Mouse (Mus musculus): ENCODE data around the gene Pds5b. TPM values are rescaled to one million over a fixed set of nuclear protein-coding genes. Genes with fewer than 3 reads are reported as not detected.
"Not testable (repeated sequence)": the region's sequence is repeated elsewhere in the genome, so short reads cannot be mapped to it uniquely, and the experiment has no call there.

Pds5b gene
- polyA plus RNA-seq, 1 experiment from 2014 or later = 39.4 TPM

- H3K4me3 ChIP-seq = peak overlapping the region; percentile 95
- H3K36me3 ChIP-seq (replicated peaks) = peaks cover 33% of the 10 kb centered on the region
- no peaks in the 10 kb centered on the region for H3K27me3 ChIP-seq (ENCODE audit: poor library complexity, severe bottlenecking)
- under 1% methylated on average over 52 of the region's 52 CpGs for WGBS
- peaks cover 9% of the 10 kb centered on the region for H3K4me1 ChIP-seq
- DNase-seq (ENCODE audit: extremely low spot score, low spot score) = peak; percentile 93
- no peaks in the 10 kb centered on the region for H3K9me3 ChIP-seq
- peak overlapping the region; percentile 92 for H3K27ac ChIP-seq
Measured at GRCm38 (mm10) chr5:150665132-150665954, 8.2 kb upstream of the Pds5b start.

- Histone ChIP-seq H3K36me3 (replicated peaks) (peaks cover 24% of the 10 kb centered on the region), H3K27ac (peak within 1 kb of the TSS; percentile 92), H3K4me3 (peak within 1 kb of the TSS; percentile 95)
- 91% methylated on average over 9 of the region's 9 CpGs for WGBS
- not testable (repeated sequence) for H3K4me1 ChIP-seq; DNase-seq (ENCODE audit: extremely low spot score, low spot score); H3K27me3 ChIP-seq (ENCODE audit: poor library complexity, severe bottlenecking); H3K9me3 ChIP-seq
Measured at GRCm38 (mm10) chr5:150666133-150666739, 7.3 kb upstream of the Pds5b start, which contains the start of gene N4bp2l2. Gene N4bp2l2, minus strand, starts transcription at chr5:150666183.

GRCm38 (mm10) chr5:150668731-150669130 is 4.8 kb upstream of the Pds5b start:
- H3K4me3 ChIP-seq = no peak overlapping the region
- H3K36me3 ChIP-seq (replicated peaks) = peaks cover 3% of the 10 kb centered on the region; the same call in 1 of the 2 replicates
- 64% methylated on average over 4 of the region's 4 CpGs for WGBS
- peaks cover 9% of the 10 kb centered on the region for H3K4me1 ChIP-seq
- no peak overlapping the region for H3K27ac ChIP-seq
- H3K9me3 ChIP-seq = no peaks in the 10 kb centered on the region
- H3K27me3 ChIP-seq (ENCODE audit: poor library complexity, severe bottlenecking) = no peaks in the 10 kb centered on the region
- DNase-seq (ENCODE audit: extremely low spot score, low spot score) = no peak

GRCm38 (mm10) chr5:150672343-150672742 is 1.2 kb upstream of the Pds5b start:
- no peak overlapping the region for H3K4me3 ChIP-seq
- H3K27ac ChIP-seq = no peak overlapping the region
- 91% methylated on average over 7 of the region's 7 CpGs for WGBS
- no peak for DNase-seq (ENCODE audit: extremely low spot score, low spot score)
- no peaks in the 10 kb centered on the region for H3K27me3 ChIP-seq (ENCODE audit: poor library complexity, severe bottlenecking)
- H3K4me1 ChIP-seq = peaks cover 18% of the 10 kb centered on the region
- no peaks in the 10 kb centered on the region for H3K36me3 ChIP-seq (replicated peaks)
- H3K9me3 ChIP-seq = no peaks in the 10 kb centered on the region

DNA sequence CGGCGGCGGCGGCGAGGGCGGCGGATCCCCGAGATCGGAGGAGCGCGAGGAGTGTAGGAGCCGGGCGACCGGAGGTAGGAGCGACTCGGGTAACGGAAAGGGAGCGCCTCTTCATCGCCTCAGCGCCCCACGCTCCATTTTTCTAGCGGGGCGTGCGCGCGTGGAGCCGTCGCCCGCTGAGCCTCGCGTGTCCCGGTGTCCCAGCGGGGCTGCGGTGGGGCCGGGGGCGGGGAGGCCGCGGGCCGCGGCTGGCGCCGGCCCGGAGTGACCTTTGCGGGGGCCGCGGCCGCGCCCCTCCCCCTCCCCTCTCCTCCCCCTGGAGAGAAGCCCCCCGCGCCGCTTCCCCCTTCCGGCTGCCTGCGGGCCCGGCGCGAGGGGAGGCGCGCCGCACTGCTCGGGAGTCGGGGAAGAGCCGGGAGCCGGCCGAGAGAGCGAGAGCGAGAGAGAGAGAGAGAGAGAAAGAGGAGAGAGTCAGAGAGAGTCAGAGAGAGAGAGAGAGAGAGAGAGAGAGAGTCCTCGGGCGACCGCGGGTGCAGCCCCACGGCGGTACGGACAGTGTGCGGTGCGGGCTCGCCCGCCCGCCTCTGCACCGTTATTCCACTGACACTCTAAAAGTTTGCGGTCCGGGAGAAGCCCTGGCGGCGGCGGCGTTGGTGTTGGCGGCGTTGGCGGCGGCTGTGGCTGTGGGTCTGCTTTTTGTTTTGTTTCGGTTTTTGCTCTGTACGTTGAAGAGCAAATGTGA is 512 bp downstream of the Pds5b start:
- Histone ChIP-seq H3K9me3 (0 out of 2 replicates have a peak, but pooled peaks cover 3% of the 10 kb centered on the region), H3K4me3 (peak overlapping the region; percentile 93), H3K27me3 (ENCODE audit: poor library complexity, severe bottlenecking) (no peaks in the 10 kb centered on the region), H3K27ac (peak overlapping the region; percentile 99), H3K36me3 (replicated peaks) (peaks cover 13% of the 10 kb centered on the region), H3K4me1 (peaks cover 18% of the 10 kb centered on the region)
- under 1% methylated on average over 75 of the region's 91 CpGs for WGBS
- peak; percentile 45 for DNase-seq (ENCODE audit: extremely low spot score, low spot score)

GRCm38 (mm10) chr5:150674866-150675265 is 1.3 kb downstream of the Pds5b start:
- peaks cover 18% of the 10 kb centered on the region for H3K4me1 ChIP-seq
- H3K4me3 ChIP-seq = peak overlapping the region; percentile 93
- no peak for DNase-seq (ENCODE audit: extremely low spot score, low spot score)
- no peaks in the 10 kb centered on the region for H3K27me3 ChIP-seq (ENCODE audit: poor library complexity, severe bottlenecking)
- H3K9me3 ChIP-seq = 0 out of 2 replicates have a peak, but pooled peaks cover 3% of the 10 kb centered on the region
- peak overlapping the region; percentile 99 for H3K27ac ChIP-seq
- H3K36me3 ChIP-seq (replicated peaks) = peaks cover 21% of the 10 kb centered on the region
- 71% methylated on average over 6 of the region's 6 CpGs for WGBS

DNA sequence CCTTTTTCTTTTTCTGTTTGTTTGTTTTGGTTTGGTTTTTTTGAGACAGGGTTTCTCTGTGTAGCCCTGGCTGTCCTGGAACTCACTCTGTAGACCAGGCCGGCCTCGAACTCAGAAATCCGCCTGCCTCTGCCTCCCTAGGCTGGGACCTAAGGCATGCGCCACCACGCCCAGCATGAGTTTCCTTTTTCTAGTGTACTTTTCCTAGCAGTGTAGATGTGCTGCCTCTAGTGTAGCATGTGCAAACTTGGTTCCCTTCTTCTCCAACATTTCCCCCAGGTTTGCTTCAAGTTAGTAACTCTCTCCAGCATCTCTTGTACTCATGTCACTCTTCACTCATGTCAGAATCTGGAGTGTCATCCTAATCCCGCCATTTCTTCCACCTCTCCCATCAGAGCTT is 9.3 kb downstream of the Pds5b start:
- H3K9me3 ChIP-seq; H3K27ac ChIP-seq; H3K27me3 ChIP-seq (ENCODE audit: poor library complexity, severe bottlenecking); H3K4me3 ChIP-seq; DNase-seq (ENCODE audit: extremely low spot score, low spot score); H3K4me1 ChIP-seq: not testable (repeated sequence)
- 95% methylated on average over 6 of the region's 6 CpGs for WGBS
- H3K36me3 ChIP-seq (replicated peaks) = peaks cover 22% of the 10 kb centered on the region

GRCm38 (mm10) chr5:150690685-150691084 is 17.1 kb downstream of the Pds5b start:
- DNase-seq (ENCODE audit: extremely low spot score, low spot score) = no peak
- H3K27me3 ChIP-seq (ENCODE audit: poor library complexity, severe bottlenecking) = no peaks in the 10 kb centered on the region
- no peaks in the 10 kb centered on the region for H3K4me1 ChIP-seq
- peaks cover 13% of the 10 kb centered on the region for H3K9me3 ChIP-seq
- H3K4me3 ChIP-seq = no peak overlapping the region
- peaks cover 33% of the 10 kb centered on the region for H3K36me3 ChIP-seq (replicated peaks)
- no peak overlapping the region for H3K27ac ChIP-seq

DNA sequence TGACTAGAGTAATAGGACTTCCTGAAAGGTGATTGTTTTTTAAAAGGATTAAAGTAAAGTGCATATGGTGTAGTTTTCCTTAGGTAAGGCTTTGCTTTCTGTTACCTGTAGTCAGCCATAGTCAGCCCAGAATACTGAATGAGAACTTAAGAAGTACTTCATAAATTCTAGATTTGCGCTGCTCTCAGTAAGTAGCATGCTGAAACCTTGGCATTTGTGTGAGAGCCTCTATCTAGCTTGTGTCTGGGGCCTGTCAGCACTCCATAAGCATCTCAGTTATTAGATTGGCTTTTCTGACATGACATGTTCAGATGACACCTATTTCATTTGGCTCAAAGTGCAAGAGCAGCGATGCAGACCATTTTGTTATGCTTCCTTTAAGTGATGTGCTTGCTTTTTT is 19.7 kb downstream of the Pds5b start:
- H3K36me3 ChIP-seq (replicated peaks) = peaks cover 55% of the 10 kb centered on the region
- no peak overlapping the region for H3K27ac ChIP-seq
- DNase-seq (ENCODE audit: extremely low spot score, low spot score) = no peak
- H3K27me3 ChIP-seq (ENCODE audit: poor library complexity, severe bottlenecking) = no peaks in the 10 kb centered on the region
- WGBS = 95% methylated on average over 2 of the region's 2 CpGs
- no peak overlapping the region for H3K4me3 ChIP-seq
- no peaks in the 10 kb centered on the region for H3K4me1 ChIP-seq
- peaks cover 17% of the 10 kb centered on the region for H3K9me3 ChIP-seq

GRCm38 (mm10) chr5:150702714-150703113 is 29.2 kb downstream of the Pds5b start:
- Histone ChIP-seq H3K27me3 (ENCODE audit: poor library complexity, severe bottlenecking) (no peaks in the 10 kb centered on the region), H3K4me1 (no peaks in the 10 kb centered on the region), H3K27ac (no peak overlapping the region), H3K9me3 (peaks cover 11% of the 10 kb centered on the region; the same call in 1 of the 2 replicates), H3K36me3 (replicated peaks) (peaks cover 29% of the 10 kb centered on the region), H3K4me3 (no peak overlapping the region)
- no peak for DNase-seq (ENCODE audit: extremely low spot score, low spot score)
- WGBS = 85% methylated on average over 2 of the region's 2 CpGs

DNA sequence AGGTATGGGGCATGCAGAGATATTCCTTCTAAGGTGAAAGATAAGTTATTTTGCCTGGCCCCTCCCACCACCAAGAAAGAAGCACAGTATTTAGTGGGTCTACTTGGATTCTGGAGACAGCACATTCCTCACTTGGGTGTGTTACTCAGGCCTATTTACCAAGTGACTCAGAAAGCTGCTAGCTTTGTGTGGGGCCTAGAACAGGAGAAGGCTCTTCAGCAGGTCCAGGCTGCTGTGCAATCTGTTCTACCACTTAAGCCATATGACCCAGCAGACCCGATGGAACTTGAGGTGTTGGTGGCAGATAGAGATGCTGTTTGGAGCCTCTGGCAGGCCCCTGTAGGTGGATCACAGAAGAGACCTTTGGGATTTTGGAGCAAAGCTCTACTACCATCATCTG is 33.1 kb downstream of the Pds5b start:
- not testable (repeated sequence) for H3K27ac ChIP-seq; DNase-seq (ENCODE audit: extremely low spot score, low spot score); H3K4me3 ChIP-seq; H3K27me3 ChIP-seq (ENCODE audit: poor library complexity, severe bottlenecking); H3K4me1 ChIP-seq; H3K9me3 ChIP-seq
- peaks cover 15% of the 10 kb centered on the region; the same call in 1 of the 2 replicates for H3K36me3 ChIP-seq (replicated peaks)
- 83% methylated on average over 1 of the region's 1 CpGs for WGBS

DNA sequence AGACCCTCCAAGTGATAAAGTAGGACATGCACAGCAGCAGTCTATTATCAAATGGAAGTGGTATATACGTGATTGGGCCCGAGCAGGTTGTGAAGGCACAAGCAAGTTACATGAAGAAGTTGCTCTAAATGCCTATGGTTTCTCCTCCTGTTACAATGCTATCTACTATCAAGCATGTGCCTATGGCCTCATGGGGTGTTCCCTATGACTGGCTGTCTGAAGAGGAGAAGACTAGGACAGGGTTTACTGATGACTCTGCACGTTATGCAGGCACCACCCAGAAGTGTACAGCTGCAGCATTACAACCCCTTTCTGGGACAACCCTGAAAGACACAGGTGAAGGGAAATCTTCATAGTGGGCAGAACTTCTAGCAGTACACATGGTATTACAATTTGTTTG is 33.6 kb downstream of the Pds5b start:
- not testable (repeated sequence) for H3K4me3 ChIP-seq; DNase-seq (ENCODE audit: extremely low spot score, low spot score); H3K9me3 ChIP-seq; H3K4me1 ChIP-seq; H3K27ac ChIP-seq; H3K27me3 ChIP-seq (ENCODE audit: poor library complexity, severe bottlenecking)
- WGBS = 97% methylated on average over 3 of the region's 3 CpGs
- peaks cover 15% of the 10 kb centered on the region; the same call in 1 of the 2 replicates for H3K36me3 ChIP-seq (replicated peaks)

Measured in forebrain, embryonic 10.5 days (tissue).